Mouse (Mus musculus) layer of hippocampus, adult 9-10 months (tissue): ENCODE measurements around the gene Tmem39a.

Experiments used
- DNase-seq: peaks from one replicate; pipeline ENCODE4 v3.0.0; 2022; ENCODE audit warnings: low spot score

Tmem39a gene

DNA sequence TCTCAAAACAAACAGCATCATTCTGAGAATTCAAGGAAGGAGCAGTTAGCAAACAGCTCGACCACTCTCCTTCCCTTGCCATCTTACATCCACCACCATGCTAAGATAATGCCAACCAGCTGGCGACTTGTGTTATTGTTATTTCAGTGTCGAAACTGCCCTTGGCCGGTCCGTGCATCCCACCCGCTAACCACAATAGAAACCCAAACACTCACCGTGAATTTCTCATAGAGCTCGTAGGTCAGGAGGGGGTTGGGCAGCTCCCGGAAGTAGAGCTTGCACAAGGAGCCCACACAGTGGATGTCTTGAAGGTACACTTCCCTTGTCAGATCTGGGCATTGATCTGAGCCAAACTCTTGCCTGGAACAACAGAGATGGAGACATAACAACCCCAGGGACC is 78.2 kb downstream of the Tmem39a start:
- DNase-seq: no peak

DNA sequence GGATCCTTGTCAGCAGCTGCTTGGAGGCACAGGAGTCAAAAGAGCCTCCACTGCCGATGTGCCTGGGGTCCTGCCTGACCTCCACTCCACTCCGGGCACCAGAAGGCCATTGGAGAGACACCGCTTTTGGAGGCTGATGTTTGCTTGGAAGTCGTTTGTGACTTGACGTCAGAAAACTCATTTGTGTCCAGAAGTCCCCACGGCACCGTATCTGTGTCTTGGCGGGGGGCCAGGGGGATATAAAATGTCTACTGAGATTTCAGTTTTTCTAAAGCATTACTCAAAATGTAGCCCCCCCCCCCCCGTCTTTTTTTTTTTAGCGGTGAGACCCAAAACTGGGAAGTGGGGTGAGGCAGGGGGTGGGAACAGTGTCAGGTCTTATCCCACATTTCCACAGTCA is 78.6 kb downstream of the Tmem39a start:
- DNase-seq: no peak
